Mouse (Mus musculus) MEL (cell line): ENCODE measurements around the gene Irak2.

Experiments
- CTCF ChIP-seq, 3 experiments: IDR thresholded peaks in 2 of 3; conservative IDR thresholded peaks in 1 of 3; 2 replicates each; pipeline ENCODE4 v1.5.1; 2011 to 2012; ENCODE audit warnings: low read length in 3 of 3, low read depth in 2 of 3, mild to moderate bottlenecking in 2 of 3, improper control_type of control experiment in 1 of 3, inconsistent platforms in 1 of 3, mixed read lengths in 1 of 3, moderate library complexity in 1 of 3; ENCODE audit not compliant: control insufficient read depth in 1 of 3, insufficient read depth in 1 of 3, poor library complexity in 1 of 3, severe bottlenecking in 1 of 3
- EP300 ChIP-seq, 2 experiments: IDR thresholded peaks; 2 replicates each; pipeline ENCODE4 v1.6.1; 2011; ENCODE audit warnings: improper control_type of control experiment in 2 of 2, low read length in 2 of 2, low read depth in 1 of 2, mild to moderate bottlenecking in 1 of 2
- GABPA ChIP-seq: IDR thresholded peaks from 2 replicates; pipeline ENCODE4 v1.6.1; 2012; ENCODE audit warnings: low read depth, mild to moderate bottlenecking, inconsistent platforms, low read length, improper control_type of control experiment, moderate library complexity
- HCFC1 ChIP-seq: IDR thresholded peaks from 2 replicates; pipeline ENCODE4 v1.6.1; 2012; ENCODE audit warnings: low read depth, mild to moderate bottlenecking, inconsistent platforms, low read length, improper control_type of control experiment, moderate library complexity
- MXI1 ChIP-seq: IDR thresholded peaks from 2 replicates; pipeline ENCODE4 v1.6.1; 2011; ENCODE audit warnings: mild to moderate bottlenecking, low read depth, low read length, improper control_type of control experiment
- NELFE ChIP-seq: IDR thresholded peaks from 2 replicates; pipeline ENCODE4 v1.6.1; 2011; ENCODE audit warnings: low read depth, low read length, improper control_type of control experiment
- POLR2AphosphoS2 ChIP-seq: IDR thresholded peaks from 2 replicates; pipeline ENCODE4 v1.6.1; 2011; ENCODE audit warnings: low read length, improper control_type of control experiment
- RAD21 ChIP-seq: IDR thresholded peaks from 2 replicates; pipeline ENCODE4 v1.6.1; 2011; ENCODE audit warnings: mild to moderate bottlenecking, low read depth, low read length, improper control_type of control experiment
- TCF12 ChIP-seq: IDR thresholded peaks from 2 replicates; pipeline ENCODE4 v1.6.1; 2014; ENCODE audit warnings: low read depth, mild to moderate bottlenecking, inconsistent platforms, low read length, improper control_type of control experiment, moderate library complexity
- USF2 ChIP-seq, 2 experiments: IDR thresholded peaks; 2 replicates each; pipeline ENCODE4 v1.6.1; 2011 to 2012; ENCODE audit warnings: improper control_type of control experiment in 2 of 2, low read length in 2 of 2, borderline replicate concordance in 1 of 2, inconsistent platforms in 1 of 2, low read depth in 1 of 2, mild to moderate bottlenecking in 1 of 2; ENCODE audit not compliant: insufficient read depth in 1 of 2
- ZMIZ1 ChIP-seq: IDR thresholded peaks from 2 replicates; pipeline ENCODE4 v1.6.1; 2012; ENCODE audit warnings: low read depth, mild to moderate bottlenecking, inconsistent platforms, low read length, improper control_type of control experiment, moderate library complexity

DNA sequence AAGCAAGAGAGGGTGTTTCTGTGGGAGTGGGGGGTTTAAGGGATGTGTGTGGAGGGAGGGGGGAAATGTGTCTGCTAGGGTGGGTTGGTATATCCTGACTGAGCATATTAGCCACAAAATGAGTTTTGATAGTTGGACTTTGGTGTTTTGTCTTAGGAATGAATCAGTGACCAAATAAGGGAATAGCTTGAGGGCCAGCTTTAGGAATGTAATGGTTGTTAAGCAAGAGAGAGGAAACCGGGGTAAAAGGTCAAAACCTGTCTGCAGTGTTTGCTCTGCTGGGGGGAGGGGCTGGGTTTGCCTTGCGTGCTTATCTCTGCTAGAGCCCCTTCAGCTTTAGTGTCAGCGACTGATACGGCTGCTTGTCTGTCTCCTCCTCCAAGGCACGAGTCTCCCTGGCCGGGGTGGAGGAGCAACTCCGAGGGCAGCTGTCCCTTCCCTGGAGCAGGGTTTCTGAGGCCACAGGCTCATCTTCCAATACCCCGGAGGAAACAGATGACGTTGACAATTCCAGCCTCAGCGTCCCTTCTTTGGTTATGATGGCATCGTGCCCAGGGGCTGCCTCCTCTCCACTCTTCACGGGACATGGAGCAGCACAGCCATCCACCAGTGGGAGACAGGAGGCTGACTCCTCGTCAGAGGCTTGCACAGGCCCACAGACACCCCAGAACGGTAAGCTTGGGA, 52.3 kb downstream of the Irak2 start:
- TF ChIP-seq TCF12 (peak; percentile 90), CTCF (IDR thresholded peaks at IDR 0.05 in 2 of 3, conservative IDR thresholded peaks at IDR 0.05 in 1 of 3; ENCODE audit: control insufficient read depth in 1 of 3, insufficient read depth in 1 of 3, low read depth in 2 of 3, low read length in 3 of 3, poor library complexity in 1 of 3, severe bottlenecking in 1 of 3) (no peak), ZMIZ1 (0 out of 2 replicates have a peak, but pooled peaks have one; percentile 11), HCFC1 (peak; percentile 50; the same call in 1 of the 2 replicates), NELFE (peak; percentile 18; the same call in 1 of the 2 replicates), MXI1 (peak; percentile 32; the same call in 1 of the 2 replicates), GABPA (no peak), RAD21 (no peak), POLR2AphosphoS2 (no peak), EP300 (IDR thresholded peaks at IDR 0.05; ENCODE audit: low read depth in 1 of 2, low read length in 2 of 2) (peak; percentile 79 to 87), USF2 (IDR thresholded peaks at IDR 0.05; ENCODE audit: borderline replicate concordance in 1 of 2, insufficient read depth in 1 of 2, low read depth in 1 of 2, low read length in 2 of 2) (no peak)
